Mouse (Mus musculus) embryonic facial prominence, embryonic 15.5 days (tissue): Measurements from ENCODE around the gene Ugt2b1. TPM values are rescaled to one million over a fixed set of nuclear protein-coding genes. Genes with fewer than 3 reads are reported as not detected.

ENCODE experiments used
- ATAC-seq: fragments of 200-750 bp; cut with Nextera tagmentation; 2 replicates; pipeline ENCODE4 v1.8.0; 2017; ENCODE audit warnings: low read depth, moderate TSS enrichment; ENCODE audit not compliant: insufficient number of reproducible peaks, low FRiP score, low TSS enrichment
- H3K27ac ChIP-seq: fragments of 300-500 bp; sonication (generic); replicated peaks from 2 replicates; pipeline ENCODE4 v1.5.1; 2015; ENCODE audit warnings: mild to moderate bottlenecking, inconsistent platforms
- H3K27me3 ChIP-seq: fragments of 300-500 bp; sonication (generic); 2 replicates; pipeline ENCODE4 v1.6.1; 2015; ENCODE audit warnings: inconsistent platforms
- H3K36me3 ChIP-seq: fragments of 300-500 bp; sonication (generic); 2 replicates; pipeline ENCODE4 v1.6.1; 2015; ENCODE audit warnings: mild to moderate bottlenecking, inconsistent platforms
- H3K4me1 ChIP-seq: fragments of 300-500 bp; sonication (generic); 2 replicates; pipeline ENCODE4 v1.6.1; 2015; ENCODE audit warnings: inconsistent platforms
- H3K4me2 ChIP-seq: fragments of 300-500 bp; sonication (generic); replicated peaks from 2 replicates; pipeline ENCODE4 v1.6.1; 2015; ENCODE audit warnings: mild to moderate bottlenecking, inconsistent platforms
- H3K4me3 ChIP-seq: fragments of 300-500 bp; sonication (generic); replicated peaks from 2 replicates; pipeline ENCODE4 v1.5.1; 2015; ENCODE audit warnings: mild to moderate bottlenecking, inconsistent platforms
- H3K9ac ChIP-seq: fragments of 300-500 bp; sonication (generic); 2 replicates; pipeline ENCODE4 v1.6.1; 2015; ENCODE audit warnings: inconsistent platforms
- H3K9me3 ChIP-seq: fragments of 300-500 bp; sonication (generic); replicated peaks from 2 replicates; pipeline ENCODE4 v1.6.1; 2016; ENCODE audit warnings: inconsistent platforms
- WGBS: fragments of 180-500 bp; shearing (Covaris S2); methylation state at CpG from one replicate; pipeline ENCODE4 v1.1.7; 2015; 5-methylcytosine and 5-hydroxymethylcytosine counted together
- polyA plus RNA-seq: library from polyadenylated mRNA; unstranded; fragments of >200 nt; fragmentation: Nextera tagmentation; extraction: Ambion mirVana; gene quantifications from 2 replicates; pipeline ENCODE4 v1.2.1, GENCODE M21; 2015

Gene Ugt2b1
- polyA plus RNA-seq, 1 experiment from 2014 or later, result not detected

DNA sequence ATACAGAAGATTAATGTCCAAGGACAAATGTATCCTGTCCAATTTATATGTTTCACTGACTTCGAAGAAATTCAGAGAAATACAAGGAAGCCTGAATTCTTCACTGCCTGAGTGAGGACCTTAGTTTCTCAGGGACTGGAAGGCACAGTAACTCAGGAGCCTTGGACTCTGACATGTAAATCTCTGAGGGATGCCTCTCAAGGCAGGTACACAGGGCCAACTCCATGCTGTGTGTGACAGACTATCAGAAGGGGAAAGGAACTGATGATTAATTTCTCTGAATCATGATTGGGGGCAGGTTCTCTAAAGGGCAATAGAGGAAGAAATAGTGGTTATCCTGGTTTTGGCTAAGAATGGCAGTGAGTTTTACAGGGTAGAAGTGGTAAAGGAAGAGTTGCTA is 37.9 kb downstream of the Ugt2b1 start:
- no peak for ATAC-seq
- no peak overlapping the region for H3K4me2 ChIP-seq
- 78% methylated on average over 1 of the region's 1 CpGs for WGBS

DNA sequence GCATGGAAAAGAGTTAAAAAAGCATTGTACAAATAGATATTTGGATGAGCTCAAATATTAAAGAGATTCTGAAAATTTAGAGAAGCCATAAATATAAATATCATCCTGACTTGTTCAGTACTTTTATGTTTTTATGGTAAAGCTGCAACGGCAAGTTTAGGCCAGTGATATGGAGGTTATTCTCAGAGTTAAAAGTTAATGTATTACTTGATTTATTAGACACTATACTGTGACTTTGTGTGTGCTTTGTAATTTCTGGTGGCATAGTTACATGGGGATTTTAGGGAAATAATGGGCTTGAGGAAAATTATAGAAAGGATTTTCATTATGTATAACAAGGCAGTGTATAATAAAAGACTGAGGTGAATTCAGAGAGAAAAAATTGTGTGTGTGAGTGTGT is 39.2 kb downstream of the Ugt2b1 start:
- no peak overlapping the region for H3K27ac ChIP-seq
- WGBS, result 91% methylated on average over 1 of the region's 1 CpGs
- no peaks in the 10 kb centered on the region for H3K27me3 ChIP-seq
- no peak overlapping the region for H3K4me2 ChIP-seq
- H3K9ac ChIP-seq, result no peak overlapping the region
- H3K4me1 ChIP-seq, result no peaks in the 10 kb centered on the region
- no peak overlapping the region for H3K4me3 ChIP-seq
- H3K36me3 ChIP-seq, result no peaks in the 10 kb centered on the region
- ATAC-seq, result no peak
- H3K9me3 ChIP-seq, result no peaks in the 10 kb centered on the region

More for the DNA sequence above, 37.9 kb downstream of the Ugt2b1 start:
- Histone ChIP-seq H3K9me3 (no peaks in the 10 kb centered on the region), H3K36me3 (no peaks in the 10 kb centered on the region), H3K27ac (no peak overlapping the region), H3K9ac (no peak overlapping the region), H3K4me1 (no peaks in the 10 kb centered on the region), H3K27me3 (no peaks in the 10 kb centered on the region), H3K4me3 (no peak overlapping the region)

DNA sequence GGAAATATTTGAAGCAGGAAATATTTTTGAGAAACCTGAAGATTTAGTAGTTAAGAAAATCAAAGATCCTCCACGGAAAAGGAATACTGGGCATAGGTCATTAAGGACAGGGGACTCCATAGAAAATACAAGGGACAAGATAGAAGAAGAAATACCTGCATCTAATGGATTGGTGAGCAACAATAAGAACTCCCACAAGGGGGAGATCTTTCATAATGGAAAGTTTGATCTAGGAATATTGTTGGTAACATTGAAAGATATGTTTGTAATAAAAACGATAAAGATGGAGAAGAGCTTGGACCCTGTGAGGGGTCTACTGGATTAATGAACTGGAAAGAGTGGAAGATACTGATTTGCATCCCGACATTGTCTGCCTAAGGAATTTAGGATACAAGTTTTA is 39.7 kb downstream of the Ugt2b1 start:
- Histone ChIP-seq H3K4me1 (no peaks in the 10 kb centered on the region), H3K4me3 (no peak overlapping the region), H3K27me3 (no peaks in the 10 kb centered on the region), H3K27ac (no peak overlapping the region), H3K36me3 (no peaks in the 10 kb centered on the region), H3K9me3 (no peaks in the 10 kb centered on the region), H3K9ac (no peak overlapping the region), H3K4me2 (no peak overlapping the region)
- 41% methylated on average over 3 of the region's 3 CpGs for WGBS
- no peak for ATAC-seq

DNA sequence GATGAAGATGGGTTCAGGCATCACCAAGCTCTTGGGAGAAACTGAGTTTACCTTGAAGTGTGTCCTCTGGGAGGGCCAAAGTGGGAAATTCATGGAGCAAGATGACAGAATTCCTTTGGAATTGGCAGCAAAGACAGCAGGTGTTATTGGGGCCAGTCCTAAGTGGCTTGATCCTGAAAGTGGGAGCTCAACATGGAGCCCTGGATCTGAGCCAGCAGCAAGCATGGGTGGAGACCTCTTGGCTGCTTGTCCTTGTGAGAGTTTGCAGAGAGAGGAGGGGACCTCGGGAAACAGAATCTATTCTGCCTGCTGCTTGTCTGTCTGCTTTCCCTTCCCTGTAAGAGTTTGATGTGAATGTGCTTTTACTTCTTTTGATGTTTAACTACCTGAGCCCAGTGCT is 54.5 kb downstream of the Ugt2b1 start:
- H3K27ac ChIP-seq, result no peak overlapping the region
- H3K4me1 ChIP-seq, result no peaks in the 10 kb centered on the region
- H3K4me2 ChIP-seq, result no peak overlapping the region
- 44% methylated on average over 1 of the region's 1 CpGs for WGBS
- no peaks in the 10 kb centered on the region for H3K27me3 ChIP-seq
- no peak for ATAC-seq
- H3K9ac ChIP-seq, result no peak overlapping the region
- H3K36me3 ChIP-seq, result no peaks in the 10 kb centered on the region
- H3K4me3 ChIP-seq, result no peak overlapping the region
- no peaks in the 10 kb centered on the region for H3K9me3 ChIP-seq

Other genes starting within 250 kb of the Ugt2b1 start
- gene Tmprss11e, start 180.7 kb downstream of the Ugt2b1 start, polyA plus RNA-seq, result 0.77 and 1.0 TPM in 2 replicates
- 40.7 and 40.8 TPM in 2 replicates for gene Ythdc1, start 122.3 kb downstream of the Ugt2b1 start, polyA plus RNA-seq
- 0.11 TPM in 1 of 2 replicates, not detected in the other for gene Ugt2b34, start 19.6 kb downstream of the Ugt2b1 start, polyA plus RNA-seq
- gene Ugt2b35, start 74.3 kb upstream of the Ugt2b1 start, polyA plus RNA-seq, result not detected in 2 replicates
- gene Ugt2b36, start 166.0 kb upstream of the Ugt2b1 start, polyA plus RNA-seq, result not detected in 2 replicates
- not detected in 2 replicates for gene Ugt2b5, start 213.8 kb upstream of the Ugt2b1 start, polyA plus RNA-seq